Comparison of ENCODE assay signal across 8 mouse cellular contexts in the genomic region with DNA sequence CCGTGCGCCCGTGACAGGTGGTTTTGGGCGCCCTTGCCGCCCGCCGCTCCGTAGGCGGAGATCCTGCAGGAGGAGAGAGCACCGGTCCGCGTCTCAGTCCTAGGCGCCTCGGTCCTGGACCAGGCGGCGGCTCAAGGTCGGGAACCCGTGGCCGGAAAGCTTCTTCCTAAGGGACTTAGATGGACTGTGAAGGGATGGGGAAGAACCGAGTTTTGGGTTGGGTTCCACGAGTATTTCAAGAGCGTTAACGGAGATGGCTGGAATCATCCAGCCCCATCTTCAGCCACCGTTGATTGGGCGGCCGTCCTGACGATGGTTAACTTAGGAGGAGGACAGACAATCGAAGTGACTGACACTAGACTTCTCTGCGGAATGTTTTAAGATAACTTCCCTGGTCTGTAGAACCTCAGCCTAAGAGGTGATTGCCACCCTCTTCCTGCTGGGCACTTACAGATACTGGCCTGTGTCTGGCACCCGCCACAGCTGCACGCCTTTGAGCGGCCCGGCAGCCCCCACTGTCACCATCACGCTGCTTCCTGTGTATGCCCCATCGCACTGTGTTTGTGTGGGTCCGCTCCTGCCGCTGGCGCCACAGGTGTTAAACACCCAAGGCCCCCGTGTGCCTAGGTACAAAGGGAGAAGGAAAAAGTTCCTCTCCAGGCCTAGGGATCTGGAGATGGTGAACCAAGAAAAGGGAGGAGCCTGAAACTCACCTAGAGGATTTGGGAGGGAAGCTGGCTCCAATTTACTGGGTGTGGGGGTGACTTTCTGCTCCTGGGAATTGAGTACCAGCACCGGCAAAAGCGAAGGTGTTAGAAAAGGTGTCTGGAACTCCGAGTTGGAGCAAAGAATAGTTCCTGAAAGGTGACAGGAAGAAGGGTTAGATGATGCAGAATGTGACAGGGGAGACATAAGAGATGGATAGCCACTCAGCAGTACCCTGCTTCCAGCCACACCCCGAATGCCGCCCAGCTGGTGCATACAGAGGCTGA. TPM values are rescaled to one million over a fixed set of nuclear protein-coding genes. Genes with fewer than 3 reads are reported as not detected.
DNase-seq lines count a peak whose midpoint lies in the region; ATAC-seq and TF ChIP-seq lines count a peak whose summit lies in the region.

No protein-coding gene starts in this region.

- WGBS in lung, embryonic 14.5 days, result 3% methylated on average over 44 of the region's 44 CpGs
- WGBS in embryonic facial prominence, embryonic 15.5 days, result 5% methylated on average over 43 of the region's 44 CpGs
- WGBS in limb, embryonic 10.5 days, result 5% methylated on average over 44 of the region's 44 CpGs
- 5% methylated on average over 44 of the region's 44 CpGs for WGBS in neural tube, embryonic 11.5 days

- H3K27me3 ChIP-seq in lung, embryonic 14.5 days (ENCODE audit: insufficient read depth, low read length), result peaks cover 47% of the 10 kb centered on the region
- peaks cover 70% of the 10 kb centered on the region for H3K27me3 ChIP-seq in embryonic facial prominence, embryonic 15.5 days
- peaks cover 86% of the 10 kb centered on the region for H3K27me3 ChIP-seq in limb, embryonic 10.5 days (ENCODE audit: low read depth, poor library complexity, severe bottlenecking)
- peaks cover 49% of the 10 kb centered on the region for H3K27me3 ChIP-seq in neural tube, embryonic 11.5 days (ENCODE audit: control insufficient read depth, insufficient read depth, low read length)

- no peaks in the 10 kb centered on the region for H3K4me1 ChIP-seq in lung, embryonic 14.5 days (ENCODE audit: insufficient read depth)
- H3K4me1 ChIP-seq in embryonic facial prominence, embryonic 15.5 days, result peaks cover 19% of the 10 kb centered on the region
- peaks cover 20% of the 10 kb centered on the region for H3K4me1 ChIP-seq in limb, embryonic 10.5 days
- peaks cover 10% of the 10 kb centered on the region for H3K4me1 ChIP-seq in neural tube, embryonic 11.5 days (ENCODE audit: control insufficient read depth, insufficient read depth, low read length)

- TF ChIP-seq CTCF in lung, embryonic 14.5 days (IDR thresholded peaks at IDR 0.05; ENCODE audit: low read depth), result no peak

- H3K9me3 ChIP-seq in lung, embryonic 14.5 days (ENCODE audit: low read depth, low read length), result no peaks in the 10 kb centered on the region
- H3K9me3 ChIP-seq in embryonic facial prominence, embryonic 15.5 days (replicated peaks), result no peaks in the 10 kb centered on the region
- H3K9me3 ChIP-seq in limb, embryonic 10.5 days (replicated peaks), result no peaks in the 10 kb centered on the region
- H3K9me3 ChIP-seq in neural tube, embryonic 11.5 days (ENCODE audit: control insufficient read depth, low read length), result no peaks in the 10 kb centered on the region

- peak overlapping the region; percentile 98 for H3K4me2 ChIP-seq in lung, embryonic 14.5 days
- H3K4me2 ChIP-seq in embryonic facial prominence, embryonic 15.5 days (replicated peaks), result peak overlapping the region; percentile 100
- H3K4me2 ChIP-seq in neural tube, embryonic 11.5 days (ENCODE audit: low read depth), result peak overlapping the region; percentile 100

- no peak for ATAC-seq in lung, embryonic 14.5 days (ENCODE audit: insufficient read depth)
- ATAC-seq in embryonic facial prominence, embryonic 15.5 days (ENCODE audit: insufficient number of reproducible peaks, low FRiP score, low TSS enrichment, low read depth), result no peak
- ATAC-seq in neural tube, embryonic 11.5 days (ENCODE audit: insufficient read depth, low FRiP score, low TSS enrichment), result no peak

- H3K9ac ChIP-seq in lung, embryonic 14.5 days, result peak overlapping the region; percentile 46
- no peak overlapping the region for H3K9ac ChIP-seq in embryonic facial prominence, embryonic 15.5 days
- H3K9ac ChIP-seq in neural tube, embryonic 11.5 days (ENCODE audit: low read length), result no peak overlapping the region

- no peak overlapping the region for H3K27ac ChIP-seq in lung, embryonic 14.5 days (ENCODE audit: low read depth)
- no peak overlapping the region for H3K27ac ChIP-seq in embryonic facial prominence, embryonic 15.5 days (replicated peaks)
- no peak overlapping the region; the same call in 1 of the 2 replicates for H3K27ac ChIP-seq in limb, embryonic 10.5 days
- H3K27ac ChIP-seq in neural tube, embryonic 11.5 days (ENCODE audit: low read depth, low read length), result no peak overlapping the region

- H3K4me3 ChIP-seq in lung, embryonic 14.5 days (ENCODE audit: low read depth, low read length), result peak overlapping the region; percentile 59
- H3K4me3 ChIP-seq in embryonic facial prominence, embryonic 15.5 days (replicated peaks), result peak overlapping the region; percentile 57
- peak overlapping the region; percentile 68 for H3K4me3 ChIP-seq in limb, embryonic 10.5 days
- H3K4me3 ChIP-seq in neural tube, embryonic 11.5 days (ENCODE audit: low read depth, low read length), result peak overlapping the region; percentile 60

- peaks cover 7% of the 10 kb centered on the region for H3K36me3 ChIP-seq in lung, embryonic 14.5 days (ENCODE audit: insufficient read depth)
- peaks cover 9% of the 10 kb centered on the region for H3K36me3 ChIP-seq in embryonic facial prominence, embryonic 15.5 days
- peaks cover 12% of the 10 kb centered on the region for H3K36me3 ChIP-seq in limb, embryonic 10.5 days
- H3K36me3 ChIP-seq in neural tube, embryonic 11.5 days (ENCODE audit: control insufficient read depth, insufficient read depth, low read length), result 0 out of 2 replicates have a peak, but pooled peaks cover 2% of the 10 kb centered on the region

- DNase-seq in lung, embryonic 14.5 days, result no peak
- no peak for DNase-seq in lung, postnatal 25 days (ENCODE audit: low spot score)
- peak; percentile 55 for DNase-seq in limb, embryonic 10.5 days (ENCODE audit: low spot score)
- DNase-seq in neural tube, embryonic 11.5 days (ENCODE audit: low spot score), result no peak
- no peak for DNase-seq in ovary, postnatal 14 days (ENCODE audit: low spot score)
- DNase-seq in gastrocnemius, postnatal 10 days, result no peak
- DNase-seq in adrenal gland, postnatal 4 days (ENCODE audit: low spot score in 2 of 2), result no peak

RNA-seq across cellular contexts. Expression of gene Ltk, which starts 1.1 kb away (rescaled TPM):
- polyA plus RNA-seq in lung, embryonic 14.5 days (2014; fragmentation: Nextera tagmentation; extraction: Ambion mirVana), result 0.66 and 0.83 TPM in 2 replicates
- 0.24 and 0.49 TPM in 2 replicates for polyA plus RNA-seq in embryonic facial prominence, embryonic 15.5 days (2015; fragmentation: Nextera tagmentation; extraction: Ambion mirVana)
- polyA plus RNA-seq in limb, embryonic 10.5 days (2016; fragmentation: Nextera tagmentation; extraction: Ambion mirVana), result not detected in 2 replicates
- 0.13 TPM in 1 of 2 replicates, not detected in the other for polyA plus RNA-seq in neural tube, embryonic 11.5 days (2014; fragmentation: Nextera tagmentation; extraction: Ambion mirVana)
- not detected for total RNA-seq in gastrocnemius, postnatal 10 days (2021)
- 1 to 10 TPM; 1.2 to 1.3 TPM for total RNA-seq in adrenal gland, postnatal 4 days (2021)

RNA-seq across cellular contexts. Expression of gene Itpka, which starts 17.0 kb away (rescaled TPM):
- 1.3 TPM in 2 replicates for polyA plus RNA-seq in lung, embryonic 14.5 days (2014; fragmentation: Nextera tagmentation; extraction: Ambion mirVana)
- polyA plus RNA-seq in embryonic facial prominence, embryonic 15.5 days (2015; fragmentation: Nextera tagmentation; extraction: Ambion mirVana), result 1.7 and 2.0 TPM in 2 replicates
- polyA plus RNA-seq in limb, embryonic 10.5 days (2016; fragmentation: Nextera tagmentation; extraction: Ambion mirVana), result 0.55 and 0.65 TPM in 2 replicates
- 0.78 and 1.1 TPM in 2 replicates for polyA plus RNA-seq in neural tube, embryonic 11.5 days (2014; fragmentation: Nextera tagmentation; extraction: Ambion mirVana)
- under 1 TPM; 0.18 to 0.26 TPM for total RNA-seq in gastrocnemius, postnatal 10 days (2021)
- 1 to 10 TPM; 3.9 to 4.3 TPM for total RNA-seq in adrenal gland, postnatal 4 days (2021)

RNA-seq across cellular contexts. Expression of gene Rpap1, which starts 28.2 kb away (rescaled TPM):
- polyA plus RNA-seq in lung, embryonic 14.5 days (2014; fragmentation: Nextera tagmentation; extraction: Ambion mirVana), result 30.7 and 34.2 TPM in 2 replicates
- 24.5 and 25.8 TPM in 2 replicates for polyA plus RNA-seq in embryonic facial prominence, embryonic 15.5 days (2015; fragmentation: Nextera tagmentation; extraction: Ambion mirVana)
- polyA plus RNA-seq in limb, embryonic 10.5 days (2016; fragmentation: Nextera tagmentation; extraction: Ambion mirVana), result 42.0 and 46.3 TPM in 2 replicates
- polyA plus RNA-seq in neural tube, embryonic 11.5 days (2014; fragmentation: Nextera tagmentation; extraction: Ambion mirVana), result 23.5 and 26.6 TPM in 2 replicates
- 10 to 100 TPM; 14.2 to 14.5 TPM for total RNA-seq in gastrocnemius, postnatal 10 days (2021)
- total RNA-seq in adrenal gland, postnatal 4 days (2021), result 10 to 100 TPM; 30.0 to 30.8 TPM

RNA-seq across cellular contexts. Expression of gene Tyro3, which starts 38.4 kb away (rescaled TPM):
- polyA plus RNA-seq in lung, embryonic 14.5 days (2014; fragmentation: Nextera tagmentation; extraction: Ambion mirVana), result 19.0 and 21.9 TPM in 2 replicates
- polyA plus RNA-seq in embryonic facial prominence, embryonic 15.5 days (2015; fragmentation: Nextera tagmentation; extraction: Ambion mirVana), result 31.2 and 31.8 TPM in 2 replicates
- 22.7 and 30.0 TPM in 2 replicates for polyA plus RNA-seq in limb, embryonic 10.5 days (2016; fragmentation: Nextera tagmentation; extraction: Ambion mirVana)
- polyA plus RNA-seq in neural tube, embryonic 11.5 days (2014; fragmentation: Nextera tagmentation; extraction: Ambion mirVana), result 19.0 and 20.0 TPM in 2 replicates
- total RNA-seq in gastrocnemius, postnatal 10 days (2021), result 1 to 10 TPM; 3.6 to 5.1 TPM
- total RNA-seq in adrenal gland, postnatal 4 days (2021), result 10 to 100 TPM; 13.3 to 15.6 TPM
